Mouse (Mus musculus): Measurements from ENCODE around the gene Azgp1.

DNA sequence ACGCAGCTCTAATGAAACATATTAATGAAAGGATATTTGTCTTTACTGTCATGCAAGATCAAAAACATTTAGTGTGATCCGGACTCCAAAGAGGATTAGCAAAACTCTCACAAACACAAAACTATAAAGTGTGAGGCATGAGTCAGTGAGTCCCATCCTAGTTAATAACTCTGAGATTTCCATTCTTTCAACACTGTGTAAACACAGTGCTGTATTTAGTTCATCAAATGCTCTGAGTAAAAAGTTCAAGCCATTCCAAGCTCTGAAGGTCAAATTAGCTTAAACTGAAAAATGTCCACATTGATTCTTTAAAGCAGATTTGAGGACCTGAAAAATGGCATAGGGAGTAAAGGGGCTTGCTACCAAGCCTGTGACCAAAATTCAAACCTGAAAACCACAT is 2.2 kb upstream of the Azgp1 start:
- no peak for TF ChIP-seq CTCF (IDR thresholded peaks at IDR 0.05; ENCODE audit: control insufficient read depth, insufficient read depth, insufficient replicate concordance, low read depth, low read length)
- no peak for TF ChIP-seq POLR2A (IDR thresholded peaks at IDR 0.05; ENCODE audit: control insufficient read depth, low read depth, low read length)

All from testis, adult 2 months (tissue).